Mouse (Mus musculus) lung, adult 2 months (tissue): ENCODE measurements around the gene Tspan10. TPM values are rescaled to one million over a fixed set of nuclear protein-coding genes. Genes with fewer than 3 reads are reported as not detected.

ENCODE experiments used
- DNase-seq: peaks from one replicate; pipeline ENCODE4 v3.0.0; 2022
- H3K4me1 ChIP-seq: fragments of 200-500 bp; 2 replicates; pipeline ENCODE4 v1.6.1; 2011; ENCODE audit warnings: low read length; ENCODE audit not compliant: control insufficient read depth, insufficient read depth
- H3K4me3 ChIP-seq: fragments of 200-500 bp; replicated peaks from 2 replicates; pipeline ENCODE3; 2011; ENCODE audit warnings: low read depth, mild to moderate bottlenecking, control low read depth, low read length; ENCODE audit errors: extremely low read depth
- CTCF ChIP-seq: fragments of 200-500 bp; IDR thresholded peaks from 2 replicates; pipeline ENCODE4 v1.5.1; 2011; ENCODE audit warnings: mild to moderate bottlenecking, low read length, control low read depth; ENCODE audit not compliant: insufficient read depth
- POLR2A ChIP-seq: fragments of 200-500 bp; IDR thresholded peaks from 2 replicates; pipeline ENCODE4 v1.6.1; 2011; ENCODE audit warnings: low read depth, mild to moderate bottlenecking, control low read depth, low read length, borderline replicate concordance; ENCODE audit errors: extremely low read depth
- WGBS: fragments of 180-500 bp; shearing (Covaris S2); methylation state at CpG from one replicate; pipeline ENCODE4 v1.1.7; 2018; 5-methylcytosine and 5-hydroxymethylcytosine counted together
- polyA plus RNA-seq: library from polyadenylated mRNA; depleted of rRNA; stranded (reverse); fragments of >200 nt; gene quantifications from 2 replicates; pipeline ENCODE4 v1.2.3, GENCODE M21; 2012

Tspan10 gene
- polyA plus RNA-seq, 1 experiment: 0.06 TPM

DNA sequence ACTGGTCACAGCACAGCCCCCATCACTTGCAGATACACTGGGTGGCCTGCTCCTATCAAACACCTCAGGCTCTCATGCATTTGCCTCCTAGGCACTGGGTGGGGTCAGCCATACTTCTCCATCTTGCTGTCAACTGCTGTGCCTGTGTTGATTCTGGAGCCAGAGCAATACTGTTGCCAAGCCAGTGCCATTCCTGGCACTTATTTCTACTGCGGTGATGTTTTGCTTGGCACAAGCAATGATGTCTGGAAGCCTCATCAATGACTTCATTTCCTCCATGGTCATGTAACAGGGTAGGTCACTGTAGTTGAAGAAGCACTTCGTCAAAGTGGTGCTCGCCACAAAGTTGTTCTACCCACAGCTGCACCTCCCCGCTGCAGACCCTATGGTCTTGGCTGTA lies 23.1 kb downstream of the Tspan10 start:
- TF ChIP-seq POLR2A (no peak), CTCF (no peak)
- WGBS: 64% methylated on average over 4 of the region's 4 CpGs
- no peak overlapping the region for H3K4me3 ChIP-seq
- no peak for DNase-seq
- H3K4me1 ChIP-seq: peaks cover 8% of the 10 kb centered on the region

DNA sequence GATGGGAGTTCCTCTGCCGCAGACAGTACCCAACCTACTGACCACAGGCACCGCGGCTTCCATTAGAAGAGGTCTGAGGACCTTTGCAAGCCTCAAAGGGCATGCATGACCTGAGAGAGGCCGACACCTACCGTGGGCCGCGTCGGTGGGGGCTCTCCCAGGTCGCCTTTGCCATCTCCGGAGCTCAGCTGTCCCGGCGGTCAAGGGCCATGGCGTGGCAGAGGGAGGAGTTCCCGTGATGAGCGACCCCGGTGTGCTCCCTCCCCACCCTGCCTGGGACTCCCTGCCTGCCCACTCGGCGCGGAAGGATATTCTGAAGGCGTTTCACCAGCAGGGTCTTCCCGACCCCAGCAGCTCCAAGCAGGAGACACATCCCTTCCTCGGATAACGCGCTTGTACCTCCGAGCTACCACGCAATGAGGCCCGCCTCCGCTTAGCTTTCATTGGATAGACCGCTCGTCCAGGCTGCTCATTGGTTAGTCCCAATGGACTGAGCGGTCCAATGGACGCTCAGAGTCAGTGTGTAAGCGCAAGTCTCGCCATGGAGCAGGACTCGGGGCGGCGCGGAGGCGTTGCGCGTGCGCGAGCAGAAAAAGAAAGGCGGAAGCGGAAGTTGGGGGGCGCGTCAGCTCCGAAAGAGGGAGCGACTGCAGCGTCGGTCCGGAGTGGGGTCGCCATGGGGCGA lies 24.7 kb downstream of the Tspan10 start, which contains the start of gene Arl16:
Arl16 (minus strand) TSS at position 557 of the 685 bp plus-strand sequence.
- TF ChIP-seq POLR2A: peak; percentile 86; the same call in 1 of the 2 replicates
- TF ChIP-seq CTCF: no peak
- DNase-seq: peak; percentile 88
- WGBS: under 1% methylated on average over 54 of the region's 54 CpGs
- Histone ChIP-seq H3K4me3 (peak within 1 kb of the TSS; percentile 95), H3K4me1 (peaks cover 8% of the 10 kb centered on the region)

DNA sequence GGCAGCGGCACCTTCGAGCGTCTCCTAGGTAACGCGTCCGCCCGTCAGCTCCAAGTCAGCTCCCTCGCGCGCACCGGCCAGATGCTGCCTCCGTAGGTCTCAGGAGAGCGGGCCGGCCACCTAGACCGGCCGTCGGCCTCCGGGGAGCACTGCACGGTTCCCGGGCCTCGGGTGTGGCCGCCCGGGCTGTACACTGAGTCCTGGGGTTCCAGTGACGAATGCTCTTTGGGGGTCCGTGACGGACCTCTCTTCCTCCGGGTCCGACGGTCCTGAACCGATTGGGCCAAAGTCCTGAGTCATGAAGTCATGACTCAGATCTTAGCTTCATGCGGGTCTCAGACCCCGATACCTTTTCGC lies 25.3 kb downstream of the Tspan10 start:
- TF ChIP-seq POLR2A: no peak
- no peak for TF ChIP-seq CTCF
- H3K4me3 ChIP-seq: peak overlapping the region; percentile 71
- H3K4me1 ChIP-seq: peaks cover 8% of the 10 kb centered on the region
- no peak for DNase-seq
- WGBS: under 1% methylated on average over 33 of the region's 33 CpGs

DNA sequence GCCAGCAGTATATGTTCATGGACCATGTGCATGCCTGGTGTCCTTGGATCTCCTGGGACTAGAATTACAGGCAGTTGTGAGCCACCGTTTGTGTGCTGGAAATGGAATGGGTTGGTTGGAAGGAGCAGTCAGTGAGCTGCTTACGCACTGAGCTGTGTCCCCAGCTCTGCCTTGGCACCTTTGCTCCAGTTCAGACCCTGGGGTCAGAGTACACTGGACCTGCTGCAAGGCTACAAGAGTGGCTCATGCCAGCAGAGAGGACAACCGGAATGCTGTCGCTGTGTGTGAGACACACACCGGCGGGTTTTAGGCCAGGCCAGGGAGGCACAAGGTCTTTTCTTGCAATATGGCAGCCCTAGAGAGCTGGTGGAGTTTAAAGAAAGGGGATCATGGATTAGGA lies 29.6 kb downstream of the Tspan10 start:
- no peak overlapping the region for H3K4me3 ChIP-seq
- TF ChIP-seq CTCF (no peak), POLR2A (no peak)
- H3K4me1 ChIP-seq: peaks cover 4% of the 10 kb centered on the region; the same call in 1 of the 2 replicates
- no peak for DNase-seq
- WGBS: 96% methylated on average over 6 of the region's 6 CpGs

DNA sequence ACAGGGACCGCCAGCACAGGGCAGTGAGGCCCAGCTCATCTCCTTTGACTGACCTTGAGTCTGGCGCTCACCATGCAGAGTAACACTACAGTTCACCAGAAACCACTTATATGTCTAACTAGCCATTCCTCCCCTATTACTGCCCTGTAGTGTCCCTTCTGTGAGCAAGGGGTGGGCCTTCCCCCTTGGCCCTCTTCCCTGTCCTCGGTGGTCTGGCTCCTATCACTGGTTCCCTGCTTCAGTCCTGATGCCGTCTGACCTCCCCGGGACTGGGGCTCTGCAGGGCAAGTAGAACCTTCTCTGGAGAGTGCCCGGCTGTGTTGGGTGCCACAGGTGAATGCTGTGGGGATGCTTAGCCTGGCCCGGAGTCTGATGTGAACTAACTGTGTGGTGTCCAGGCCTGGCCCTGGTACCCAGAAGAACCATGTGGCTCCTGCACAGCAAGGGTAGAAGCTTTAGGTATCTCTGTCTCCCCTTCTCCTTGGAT lies 41.0 kb downstream of the Tspan10 start:
- WGBS: 84% methylated on average over 7 of the region's 7 CpGs

DNA sequence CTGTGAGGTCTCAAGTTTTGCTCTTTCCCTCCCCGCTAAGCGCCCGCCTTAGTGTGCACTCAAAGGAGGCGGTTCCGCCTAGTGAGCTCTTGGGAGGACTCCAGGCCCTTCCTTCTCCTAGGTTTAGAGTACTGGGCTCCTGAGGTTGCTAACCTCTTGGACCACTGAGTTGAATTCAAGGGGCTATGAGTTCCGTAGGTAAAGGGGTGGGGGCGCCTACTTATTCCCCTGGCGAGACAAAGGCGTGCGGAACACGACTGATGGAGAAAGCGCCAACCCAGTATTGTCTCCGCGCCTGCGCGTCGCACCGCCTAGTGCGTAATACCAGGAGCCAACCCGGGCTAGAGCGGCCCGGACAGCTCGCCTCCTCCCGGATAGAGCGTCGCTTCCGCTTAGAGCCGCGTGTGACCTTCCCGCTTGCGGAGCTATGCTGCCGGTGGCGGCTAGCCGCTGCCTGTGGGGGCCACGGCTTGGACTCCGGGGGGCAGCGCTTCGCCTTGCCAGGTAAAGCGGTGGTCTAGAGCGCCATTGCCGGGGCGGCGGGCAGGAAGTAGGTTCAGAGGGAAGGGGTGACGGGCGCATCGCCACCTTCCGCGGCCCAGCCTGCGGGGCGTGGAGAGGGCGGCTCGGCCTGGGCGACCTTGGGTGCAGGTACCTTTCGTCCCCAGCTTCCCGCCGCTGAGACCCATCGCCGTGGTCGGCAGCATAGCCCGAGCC lies 42.0 kb downstream of the Tspan10 start, which contains the start of gene Mrpl12:
Mrpl12 (plus strand) TSS at position 349 of the 717 bp plus-strand sequence.
- under 1% methylated on average over 60 of the region's 60 CpGs for WGBS
- Histone ChIP-seq H3K4me3 (peak within 1 kb of the TSS; percentile 68), H3K4me1 (peaks cover 8% of the 10 kb centered on the region)
- TF ChIP-seq POLR2A (peak; percentile 81; the same call in 1 of the 2 replicates), CTCF (no peak)
- DNase-seq: peak; percentile 88

More for the DNA sequence above, 41.0 kb downstream of the Tspan10 start:
- Histone ChIP-seq H3K4me3 (no peak overlapping the region), H3K4me1 (peaks cover 7% of the 10 kb centered on the region; the same call in 1 of the 2 replicates)
- no peak for DNase-seq
- TF ChIP-seq CTCF: no peak
- TF ChIP-seq POLR2A: no peak

DNA sequence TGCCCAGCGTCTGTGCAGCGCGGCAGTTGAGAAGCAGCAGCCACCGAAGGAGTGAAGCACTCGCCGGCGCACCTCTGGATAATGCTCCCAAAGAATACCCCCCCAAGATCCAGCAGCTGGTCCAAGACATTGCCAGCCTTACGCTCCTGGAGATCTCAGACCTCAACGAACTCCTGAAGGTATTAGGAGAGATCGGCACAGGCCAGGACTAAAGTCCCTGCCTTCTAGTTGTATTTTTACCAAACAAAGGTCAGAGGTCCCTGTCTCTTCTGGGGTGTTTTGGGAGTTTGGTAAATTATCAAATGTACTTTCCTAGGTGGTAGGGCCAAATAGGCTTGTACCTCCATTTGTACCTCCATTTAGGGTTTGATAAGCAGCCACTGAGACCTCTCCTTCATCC lies 42.8 kb downstream of the Tspan10 start:
- WGBS: 7% methylated on average over 10 of the region's 10 CpGs
- no peak for DNase-seq
- no peak for TF ChIP-seq POLR2A
- no peak for TF ChIP-seq CTCF

DNA sequence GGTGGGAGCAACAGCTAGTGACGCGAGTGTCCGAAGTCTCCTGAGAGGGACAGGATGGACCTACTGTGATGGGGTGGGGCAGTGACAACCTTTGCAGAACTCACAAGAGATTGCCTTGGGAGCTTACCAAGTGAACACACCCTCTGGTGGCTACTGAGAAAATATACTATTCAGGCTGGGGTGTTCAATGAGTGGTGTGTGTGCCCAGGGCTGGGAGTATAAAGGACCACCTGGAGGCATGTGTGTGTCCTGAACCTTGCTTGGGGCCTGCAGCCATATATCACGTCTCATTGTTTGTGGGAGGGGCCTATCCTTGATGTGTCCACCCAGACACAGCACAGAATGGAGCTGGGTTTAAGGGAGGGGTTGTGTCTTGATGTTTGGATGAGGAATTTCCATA lies 46.1 kb downstream of the Tspan10 start:
- Histone ChIP-seq H3K4me1 (peaks cover 21% of the 10 kb centered on the region), H3K4me3 (no peak overlapping the region)
- no peak for DNase-seq
- 71% methylated on average over 4 of the region's 4 CpGs for WGBS
- no peak for TF ChIP-seq POLR2A
- no peak for TF ChIP-seq CTCF

More for the DNA sequence above, 42.8 kb downstream of the Tspan10 start:
- Histone ChIP-seq H3K4me1 (peaks cover 10% of the 10 kb centered on the region), H3K4me3 (peak overlapping the region; percentile 68)

DNA sequence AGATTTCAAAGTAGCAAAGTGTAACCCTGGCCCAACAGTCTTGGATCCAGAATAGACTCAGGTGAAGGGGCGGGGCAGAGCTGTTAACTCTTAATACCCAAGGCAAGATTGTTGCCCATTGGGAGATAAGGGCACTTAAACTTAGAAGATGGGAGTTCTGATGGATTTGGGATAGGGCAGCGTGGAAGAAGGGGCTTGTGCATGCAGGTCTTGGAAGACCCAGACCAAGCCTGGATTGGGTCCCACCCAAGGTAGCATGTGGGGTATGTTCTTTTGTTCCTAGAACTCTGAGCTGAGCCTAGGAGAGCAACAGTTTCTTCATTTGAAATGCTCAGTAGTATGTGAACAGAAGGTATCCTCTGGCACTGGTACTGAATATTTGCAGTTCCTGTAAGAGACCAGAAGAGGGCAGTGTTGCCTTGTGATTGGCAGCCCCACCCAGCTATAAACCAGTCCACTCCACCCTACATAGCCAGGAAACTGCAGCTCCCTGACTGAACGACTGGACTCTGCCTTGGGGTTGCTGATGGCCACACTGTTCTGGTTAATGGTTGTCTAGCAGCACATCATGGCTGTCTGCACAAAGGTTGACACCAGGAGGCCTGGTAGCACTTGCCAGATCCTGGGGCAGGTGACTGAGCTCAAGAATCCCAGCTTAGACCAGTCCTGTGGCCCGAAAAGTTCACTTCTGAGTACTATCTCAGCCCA lies 46.8 kb downstream of the Tspan10 start:
- Histone ChIP-seq H3K4me1 (peaks cover 21% of the 10 kb centered on the region), H3K4me3 (no peak overlapping the region)
- WGBS: 59% methylated on average over 4 of the region's 4 CpGs
- DNase-seq: peak; percentile 59
- TF ChIP-seq CTCF: peak; percentile 80
- no peak; the same call in 1 of the 2 replicates for TF ChIP-seq POLR2A
